Mouse (Mus musculus): Measurements from ENCODE around the gene Abcb9. TPM values are rescaled to one million over a fixed set of nuclear protein-coding genes. Genes with fewer than 3 reads are reported as not detected.

Gene Abcb9
- polyA plus RNA-seq, 2 experiments = 2.6 to 3.1 TPM

DNA sequence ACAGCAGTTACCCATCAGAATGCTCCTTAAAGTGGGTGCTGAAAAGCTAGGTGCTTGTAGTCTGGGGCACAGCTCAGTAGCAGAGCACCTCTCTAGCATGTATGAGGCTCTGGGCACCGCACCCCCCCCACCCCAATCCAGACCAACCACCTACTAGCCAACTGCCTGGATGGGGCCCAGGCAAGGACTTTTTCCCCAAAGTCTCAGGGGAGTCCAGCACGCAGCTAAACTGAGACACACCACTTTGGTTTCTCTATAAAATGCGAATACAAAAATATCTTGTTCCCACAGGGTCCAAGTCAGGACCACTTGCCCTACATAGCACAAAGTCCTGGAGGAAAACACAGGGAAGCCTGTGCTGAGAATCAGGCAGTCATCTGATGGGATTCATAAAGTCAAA, 81.4 kb downstream of the Abcb9 start:
- Histone ChIP-seq H3K9ac (replicated peaks) (no peak overlapping the region), H3K9me3 (ENCODE audit: control insufficient read depth, low read length) (no peaks in the 10 kb centered on the region), H3K4me1 (replicated peaks; ENCODE audit: control insufficient read depth in 2 of 2, insufficient read depth in 2 of 2, low read length in 1 of 2) (peaks cover 64 to 82% of the 10 kb centered on the region in 2 experiments), H3K4me3 (ENCODE audit: insufficient read depth in 1 of 2, low read depth in 2 of 2, low read length in 2 of 2) (no peak overlapping the region), H3K27ac (no peak overlapping the region), H3K36me3 (replicated peaks; ENCODE audit: control insufficient read depth, insufficient read depth, low read depth) (peaks cover 10% of the 10 kb centered on the region), H3K27me3 (ENCODE audit: control insufficient read depth, insufficient read depth, low read length) (no peaks in the 10 kb centered on the region), H3K4me2 (ENCODE audit: low read depth) (no peak overlapping the region)
- TF ChIP-seq EP300 (IDR thresholded peaks at IDR 0.05; ENCODE audit: low read depth) (no peak), CTCF (IDR thresholded peaks at IDR 0.05; ENCODE audit: low read depth) (no peak)
- no peak for ATAC-seq (ENCODE audit: insufficient read depth)
- 78% methylated on average over 3 of the region's 3 CpGs for WGBS (ENCODE audit: insufficient replicate concordance)
- DNase-seq (ENCODE audit: low read depth in 3 of 3, low spot score in 3 of 3) = no peak

DNA sequence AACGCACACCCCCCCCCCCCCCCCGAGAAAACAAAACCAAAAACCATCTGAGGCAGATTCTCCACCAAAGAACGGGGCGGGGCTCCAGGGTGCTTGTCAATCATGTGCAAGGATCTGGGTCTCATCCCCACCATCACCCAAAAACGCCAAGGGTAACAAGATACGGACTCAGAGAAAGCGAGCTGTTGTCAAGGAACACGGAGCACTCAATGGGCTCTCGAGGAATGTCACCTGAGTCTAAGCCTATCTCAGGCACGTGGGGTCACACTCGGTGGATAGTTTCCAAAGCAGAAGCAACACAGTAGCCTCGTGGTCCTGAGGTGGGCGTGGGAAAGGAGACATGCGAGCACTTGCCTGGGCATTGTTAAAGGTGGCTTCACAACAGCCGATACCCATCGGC, 81.9 kb downstream of the Abcb9 start:
- DNase-seq (ENCODE audit: low read depth in 3 of 3, low spot score in 3 of 3) = no peak
- Histone ChIP-seq H3K4me2 (ENCODE audit: low read depth) (no peak overlapping the region), H3K4me1 (replicated peaks; ENCODE audit: control insufficient read depth in 2 of 2, insufficient read depth in 2 of 2, low read length in 1 of 2) (peaks cover 60 to 77% of the 10 kb centered on the region in 2 experiments), H3K27ac (no peak overlapping the region), H3K9ac (replicated peaks) (no peak overlapping the region), H3K36me3 (replicated peaks; ENCODE audit: control insufficient read depth, insufficient read depth, low read depth) (peaks cover 14% of the 10 kb centered on the region), H3K9me3 (ENCODE audit: control insufficient read depth, low read length) (no peaks in the 10 kb centered on the region), H3K4me3 (ENCODE audit: insufficient read depth in 1 of 2, low read depth in 2 of 2, low read length in 2 of 2) (no peak overlapping the region), H3K27me3 (ENCODE audit: control insufficient read depth, insufficient read depth, low read length) (no peaks in the 10 kb centered on the region)
- 69% methylated on average over 16 of the region's 16 CpGs for WGBS (ENCODE audit: insufficient replicate concordance)
- TF ChIP-seq CTCF (IDR thresholded peaks at IDR 0.05; ENCODE audit: low read depth) (no peak), EP300 (IDR thresholded peaks at IDR 0.05; ENCODE audit: low read depth) (no peak)
- ATAC-seq (ENCODE audit: insufficient read depth) = no peak

DNA sequence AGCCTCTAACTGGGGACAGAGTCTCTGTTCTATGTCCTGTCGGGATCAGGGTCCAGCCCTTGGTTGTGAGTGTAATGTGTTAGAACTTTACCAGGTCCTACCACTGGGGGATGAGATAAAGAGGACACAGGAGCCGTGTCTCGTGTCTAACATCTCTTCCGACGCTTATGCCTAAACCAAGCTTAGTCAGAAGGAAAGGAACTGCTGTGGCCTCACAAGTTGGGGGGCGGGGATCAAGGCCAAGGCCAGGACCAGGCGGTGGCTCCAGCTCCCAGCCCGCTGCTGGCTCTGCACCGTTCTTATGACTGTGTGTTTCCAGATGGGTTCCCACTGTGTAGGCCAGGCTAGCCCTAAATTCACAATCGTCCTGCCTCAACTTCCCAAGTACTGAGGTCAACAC, 82.7 kb downstream of the Abcb9 start:
- Histone ChIP-seq H3K4me3 (ENCODE audit: insufficient read depth in 1 of 2, low read depth in 2 of 2, low read length in 2 of 2) (no peak overlapping the region), H3K4me2 (ENCODE audit: low read depth) (no peak overlapping the region), H3K9me3 (ENCODE audit: control insufficient read depth, low read length) (no peaks in the 10 kb centered on the region), H3K36me3 (replicated peaks; ENCODE audit: control insufficient read depth, insufficient read depth, low read depth) (peaks cover 22% of the 10 kb centered on the region), H3K27ac (no peak overlapping the region), H3K4me1 (replicated peaks; ENCODE audit: control insufficient read depth in 2 of 2, insufficient read depth in 2 of 2, low read length in 1 of 2) (peaks cover 53 to 69% of the 10 kb centered on the region in 2 experiments), H3K9ac (replicated peaks) (no peak overlapping the region), H3K27me3 (ENCODE audit: control insufficient read depth, insufficient read depth, low read length) (no peaks in the 10 kb centered on the region)
- DNase-seq (ENCODE audit: low read depth in 3 of 3, low spot score in 3 of 3) (no peak), ATAC-seq (ENCODE audit: insufficient read depth) (no peak)
- TF ChIP-seq CTCF (IDR thresholded peaks at IDR 0.05; ENCODE audit: low read depth) (peak; percentile 21; the same call in 1 of the 2 replicates), EP300 (IDR thresholded peaks at IDR 0.05; ENCODE audit: low read depth) (no peak)
- WGBS (ENCODE audit: insufficient replicate concordance) = 31% methylated on average over 10 of the region's 10 CpGs

- Histone ChIP-seq H3K4me2 (ENCODE audit: low read depth) (peak overlapping the region; percentile 61; the same call in 1 of the 2 replicates), H3K27ac (no peak overlapping the region), H3K36me3 (replicated peaks; ENCODE audit: control insufficient read depth, insufficient read depth, low read depth) (peaks cover 30% of the 10 kb centered on the region), H3K9me3 (ENCODE audit: control insufficient read depth, low read length) (no peaks in the 10 kb centered on the region), H3K4me3 (ENCODE audit: insufficient read depth in 1 of 2, low read depth in 2 of 2, low read length in 2 of 2) (no peak overlapping the region), H3K4me1 (replicated peaks; ENCODE audit: control insufficient read depth in 2 of 2, insufficient read depth in 2 of 2, low read length in 1 of 2) (peaks cover 44 to 59% of the 10 kb centered on the region in 2 experiments), H3K27me3 (ENCODE audit: control insufficient read depth, insufficient read depth, low read length) (no peaks in the 10 kb centered on the region), H3K9ac (replicated peaks) (no peak overlapping the region)
- no peak for TF ChIP-seq EP300 (IDR thresholded peaks at IDR 0.05; ENCODE audit: low read depth)
- no peak for TF ChIP-seq CTCF (IDR thresholded peaks at IDR 0.05; ENCODE audit: low read depth)
- ATAC-seq (ENCODE audit: insufficient read depth) (no peak), DNase-seq (ENCODE audit: low read depth in 3 of 3, low spot score in 3 of 3) (no peak)
- WGBS (ENCODE audit: insufficient replicate concordance) = 17% methylated on average over 8 of the region's 8 CpGs
Observed at GRCm38 (mm10) chr5:124011927-124012326, 83.7 kb downstream of the Abcb9 start.

Other genes starting within 250 kb of the Abcb9 start
- 0.20 and 0.22 TPM in 2 replicates for gene Hcar2, start 230.3 kb downstream of the Abcb9 start, polyA plus RNA-seq (2012; rRNA removed)
- gene Hcar2, start 230.3 kb downstream of the Abcb9 start, polyA plus RNA-seq (2014; fragmentation: Nextera tagmentation; extraction: Ambion mirVana) = 0.11 and 0.42 TPM in 2 replicates
- gene Hcar1, start 215.8 kb downstream of the Abcb9 start, polyA plus RNA-seq (2012; rRNA removed) = 0.06 and 0.08 TPM in 2 replicates
- gene Hcar1, start 215.8 kb downstream of the Abcb9 start, polyA plus RNA-seq (2014; fragmentation: Nextera tagmentation; extraction: Ambion mirVana) = 0.08 and 0.10 TPM in 2 replicates
- 8.8 and 17.5 TPM in 2 replicates for gene Denr, start 188.6 kb downstream of the Abcb9 start, polyA plus RNA-seq (2012; rRNA removed)
- 43.0 and 50.0 TPM in 2 replicates for gene Denr, start 188.6 kb downstream of the Abcb9 start, polyA plus RNA-seq (2014; fragmentation: Nextera tagmentation; extraction: Ambion mirVana)
- 0.14 and 0.63 TPM in 2 replicates for gene Gm43518, start 168.4 kb downstream of the Abcb9 start, polyA plus RNA-seq (2012; rRNA removed)
- gene Gm43518, start 168.4 kb downstream of the Abcb9 start, polyA plus RNA-seq (2014; fragmentation: Nextera tagmentation; extraction: Ambion mirVana) = 0.60 TPM in 1 of 2 replicates, not detected in the other
- gene Ccdc62, start 165.1 kb downstream of the Abcb9 start, polyA plus RNA-seq (2012; rRNA removed) = 2.0 and 2.7 TPM in 2 replicates
- gene Ccdc62, start 165.1 kb downstream of the Abcb9 start, polyA plus RNA-seq (2014; fragmentation: Nextera tagmentation; extraction: Ambion mirVana) = 3.4 and 3.7 TPM in 2 replicates
- 6.4 and 7.6 TPM in 2 replicates for gene Hip1r, start 122.2 kb downstream of the Abcb9 start, polyA plus RNA-seq (2012; rRNA removed)
- 6.2 and 7.2 TPM in 2 replicates for gene Hip1r, start 122.2 kb downstream of the Abcb9 start, polyA plus RNA-seq (2014; fragmentation: Nextera tagmentation; extraction: Ambion mirVana)
- gene Vps37b, start 63.5 kb downstream of the Abcb9 start, polyA plus RNA-seq (2012; rRNA removed) = 11.3 and 11.5 TPM in 2 replicates
- 8.8 and 12.6 TPM in 2 replicates for gene Vps37b, start 63.5 kb downstream of the Abcb9 start, polyA plus RNA-seq (2014; fragmentation: Nextera tagmentation; extraction: Ambion mirVana)
- 10.0 and 12.5 TPM in 2 replicates for gene Ogfod2, start 16.5 kb upstream of the Abcb9 start, polyA plus RNA-seq (2012; rRNA removed)
- 10.1 and 10.9 TPM in 2 replicates for gene Ogfod2, start 16.5 kb upstream of the Abcb9 start, polyA plus RNA-seq (2014; fragmentation: Nextera tagmentation; extraction: Ambion mirVana)
- 34.4 and 50.6 TPM in 2 replicates for gene Arl6ip4, start 20.3 kb upstream of the Abcb9 start, polyA plus RNA-seq (2012; rRNA removed)
- gene Arl6ip4, start 20.3 kb upstream of the Abcb9 start, polyA plus RNA-seq (2014; fragmentation: Nextera tagmentation; extraction: Ambion mirVana) = 52.2 and 56.5 TPM in 2 replicates
- gene Pitpnm2, start 154.0 kb upstream of the Abcb9 start, polyA plus RNA-seq (2012; rRNA removed) = 4.7 and 5.8 TPM in 2 replicates
- 1.9 and 2.1 TPM in 2 replicates for gene Pitpnm2, start 154.0 kb upstream of the Abcb9 start, polyA plus RNA-seq (2014; fragmentation: Nextera tagmentation; extraction: Ambion mirVana)
- 2.6 and 3.4 TPM in 2 replicates for gene Mphosph9, start 232.2 kb upstream of the Abcb9 start, polyA plus RNA-seq (2012; rRNA removed)
- gene Mphosph9, start 232.2 kb upstream of the Abcb9 start, polyA plus RNA-seq (2014; fragmentation: Nextera tagmentation; extraction: Ambion mirVana) = 4.2 and 5.5 TPM in 2 replicates
- gene 2810006K23Rik, start 232.3 kb upstream of the Abcb9 start, polyA plus RNA-seq (2012; rRNA removed) = 3.1 and 4.0 TPM in 2 replicates
- gene 2810006K23Rik, start 232.3 kb upstream of the Abcb9 start, polyA plus RNA-seq (2014; fragmentation: Nextera tagmentation; extraction: Ambion mirVana) = 3.4 and 4.2 TPM in 2 replicates